Mouse (Mus musculus) forebrain, embryonic 15.5 days (tissue): ENCODE measurements at regions not wholly inside any gene's neighbourhood (a gene's known extent, or its start where the extent isn't known, plus 50 kb on each side); places are given as distances from the start of the nearest gene placed in this dataset.
A peak's percentile ranks its signal among the peaks of the same experiment; 100 is the strongest.

ENCODE experiments used
- ATAC-seq: fragments of 200-750 bp; cut with Nextera tagmentation; replicated peaks from 2 replicates; pipeline ENCODE4 v1.8.0; 2017; ENCODE audit warnings: mild to moderate bottlenecking, moderate TSS enrichment, moderate library complexity
- H3K27ac ChIP-seq: fragments of 300-500 bp; sonication (generic); replicated peaks from 2 replicates; pipeline ENCODE4 v1.5.1; 2015; ENCODE audit warnings: mild to moderate bottlenecking, inconsistent platforms
- H3K27me3 ChIP-seq: fragments of 300-500 bp; sonication (generic); 2 replicates; pipeline ENCODE4 v1.6.1; 2015; ENCODE audit warnings: inconsistent platforms
- H3K36me3 ChIP-seq: fragments of 300-500 bp; sonication (generic); 2 replicates; pipeline ENCODE4 v1.6.1; 2015; ENCODE audit warnings: mild to moderate bottlenecking, inconsistent platforms
- H3K4me1 ChIP-seq: fragments of 300-500 bp; sonication (generic); 2 replicates; pipeline ENCODE4 v1.6.1; 2015; ENCODE audit warnings: inconsistent platforms
- H3K4me2 ChIP-seq: fragments of 300-500 bp; sonication (generic); replicated peaks from 2 replicates; pipeline ENCODE4 v1.6.1; 2015; ENCODE audit warnings: mild to moderate bottlenecking, inconsistent platforms
- H3K4me3 ChIP-seq: fragments of 300-500 bp; sonication (generic); 2 replicates; pipeline ENCODE4 v1.5.1; 2015; ENCODE audit warnings: mild to moderate bottlenecking, inconsistent platforms
- H3K9ac ChIP-seq: fragments of 300-500 bp; sonication (generic); replicated peaks from 2 replicates; pipeline ENCODE4 v1.6.1; 2015; ENCODE audit warnings: mild to moderate bottlenecking, inconsistent platforms
- H3K9me3 ChIP-seq: fragments of 300-500 bp; sonication (generic); 2 replicates; pipeline ENCODE4 v1.6.1; 2016; ENCODE audit warnings: inconsistent platforms
- WGBS: fragments of 180-500 bp; shearing (Covaris S2); methylation state at CpG from one replicate; pipeline ENCODE4 v1.1.7; 2015; ENCODE audit warnings: mixed read lengths; 5-methylcytosine and 5-hydroxymethylcytosine counted together

DNA sequence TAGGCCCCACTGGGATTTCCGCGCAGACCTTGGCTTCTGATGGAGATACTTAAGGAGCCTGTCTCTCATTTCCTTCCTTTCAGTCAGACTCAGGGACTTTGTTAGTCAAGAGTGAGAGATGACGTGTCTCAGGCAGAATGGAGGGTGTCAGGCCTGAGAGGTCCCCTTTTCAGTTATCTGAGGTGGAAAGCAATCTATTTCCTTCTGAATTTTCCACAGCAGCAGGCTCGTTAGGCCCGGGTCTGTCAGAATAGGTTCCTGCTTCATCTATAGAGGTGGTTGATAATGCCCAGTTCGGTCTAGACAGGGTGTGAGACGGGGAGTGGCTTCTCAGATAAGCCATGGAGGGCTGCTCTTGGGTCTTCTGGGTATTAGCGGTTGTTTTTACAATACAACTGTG is 68.8 kb upstream of the Tut7 start:
- peak; percentile 24; the same call in 1 of the 2 replicates for ATAC-seq
- Histone ChIP-seq H3K9ac (no peak overlapping the region), H3K4me3 (no peak overlapping the region), H3K9me3 (no peaks in the 10 kb centered on the region), H3K4me2 (no peak overlapping the region), H3K36me3 (no peaks in the 10 kb centered on the region), H3K4me1 (peaks cover 9% of the 10 kb centered on the region), H3K27ac (no peak overlapping the region), H3K27me3 (no peaks in the 10 kb centered on the region)
- 33% methylated on average over 8 of the region's 8 CpGs for WGBS

DNA sequence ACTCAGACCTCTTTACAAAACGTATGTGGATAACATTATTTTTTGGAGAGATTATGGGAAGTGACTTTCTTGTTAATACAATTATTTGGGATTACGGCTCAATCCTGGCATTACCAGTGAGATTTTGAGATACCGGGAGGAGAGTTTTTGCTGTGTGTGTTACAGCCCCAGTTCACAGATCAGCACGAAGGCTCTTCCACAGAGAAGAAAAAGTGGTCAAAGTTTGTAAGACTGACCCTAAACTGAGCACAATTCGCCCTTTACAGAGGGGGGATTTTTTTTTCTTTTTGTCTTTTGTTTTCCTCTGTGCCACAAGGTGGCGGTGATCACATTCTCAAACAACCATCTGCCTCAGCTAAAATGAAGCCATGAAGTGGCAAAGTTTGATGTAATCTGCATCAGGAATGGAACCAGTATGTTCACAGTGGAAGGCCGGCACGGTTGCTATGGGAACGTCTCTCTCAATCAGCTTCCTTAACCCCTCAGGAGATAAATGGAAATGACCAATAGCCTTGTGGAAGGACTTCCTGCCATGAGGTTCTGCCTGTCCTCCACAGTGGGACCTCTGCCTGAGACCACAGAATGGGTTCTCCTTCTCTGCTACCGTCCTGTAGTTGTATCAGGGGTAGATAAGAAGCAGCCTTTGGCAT is 66.6 kb upstream of the Tut7 start:
- no peak overlapping the region for H3K27ac ChIP-seq
- no peaks in the 10 kb centered on the region for H3K36me3 ChIP-seq
- ATAC-seq: peak; percentile 72
- H3K4me1 ChIP-seq: peaks cover 9% of the 10 kb centered on the region
- H3K4me2 ChIP-seq: no peak overlapping the region
- no peak overlapping the region for H3K9ac ChIP-seq
- H3K27me3 ChIP-seq: no peaks in the 10 kb centered on the region
- WGBS: 19% methylated on average over 10 of the region's 10 CpGs
- no peak overlapping the region for H3K4me3 ChIP-seq
- 0 out of 2 replicates have a peak, but pooled peaks cover 3% of the 10 kb centered on the region for H3K9me3 ChIP-seq

DNA sequence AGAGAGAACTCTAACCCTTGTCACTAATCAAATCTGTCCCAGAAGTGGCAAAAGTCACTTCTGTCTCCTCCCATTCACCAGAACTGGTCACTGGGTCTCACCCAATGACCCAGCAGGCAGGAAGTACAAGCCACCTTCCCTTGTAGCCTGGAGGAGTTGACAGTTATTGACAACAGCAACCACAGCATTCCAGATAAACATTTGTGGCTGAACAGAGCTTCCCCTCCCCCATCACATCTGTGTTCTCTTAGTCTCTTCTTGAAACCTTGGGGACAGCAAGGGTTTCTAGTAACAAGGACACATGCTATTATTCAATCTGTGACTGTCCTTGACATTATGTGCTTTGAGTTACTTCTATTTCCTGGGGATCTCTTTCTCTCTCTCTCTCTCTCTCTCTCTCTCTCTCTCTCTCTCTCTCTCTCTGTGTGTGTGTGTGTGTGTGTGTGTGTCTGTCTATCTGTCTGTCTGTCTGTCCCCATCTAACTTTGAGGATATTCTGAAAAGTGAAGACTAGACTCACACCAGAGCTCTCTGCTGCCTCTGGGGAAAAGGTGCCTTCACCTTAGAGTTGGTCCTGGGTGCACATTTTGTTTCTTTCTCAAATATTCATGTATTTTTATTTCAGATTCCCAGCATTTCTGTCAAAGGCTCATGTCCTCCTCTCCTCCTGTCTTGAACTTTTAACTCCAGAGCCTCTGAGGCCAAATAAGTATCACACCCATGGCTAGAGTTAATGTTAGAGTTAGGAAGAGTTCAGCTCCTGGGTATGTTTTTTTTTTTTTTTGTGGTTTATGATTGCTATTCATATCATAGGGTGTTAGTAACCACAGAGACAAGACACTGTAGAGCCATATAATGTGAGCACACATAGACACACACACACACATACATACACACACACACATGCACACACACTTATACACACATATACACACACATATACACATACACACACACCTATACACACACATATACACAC is 65.4 kb upstream of the Tut7 start:
- no peak for ATAC-seq
- Histone ChIP-seq H3K27ac (no peak overlapping the region), H3K27me3 (no peaks in the 10 kb centered on the region), H3K4me3 (no peak overlapping the region), H3K9ac (no peak overlapping the region), H3K4me2 (no peak overlapping the region), H3K36me3 (no peaks in the 10 kb centered on the region), H3K4me1 (peaks cover 9% of the 10 kb centered on the region), H3K9me3 (0 out of 2 replicates have a peak, but pooled peaks cover 3% of the 10 kb centered on the region)

DNA sequence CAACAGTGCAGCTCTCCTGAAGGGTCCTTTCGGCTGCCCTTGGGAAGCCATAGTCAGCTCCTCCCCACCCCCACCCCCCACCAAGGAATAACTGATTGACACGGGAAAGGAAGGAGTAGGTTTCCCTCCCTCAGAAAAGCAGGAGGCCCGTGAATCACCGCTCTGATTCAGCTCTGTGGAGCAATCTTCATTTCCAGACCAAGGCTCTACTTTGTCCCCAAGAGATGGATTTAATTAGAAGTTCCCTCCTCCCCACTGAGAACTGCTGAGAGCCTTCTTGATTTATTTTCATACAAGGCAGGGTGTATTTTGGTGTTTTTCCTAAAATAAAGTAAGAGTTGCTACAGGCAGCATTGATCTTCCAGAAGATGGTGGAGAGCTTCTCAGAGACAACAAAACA is 64.4 kb upstream of the Tut7 start:
- H3K4me2 ChIP-seq: no peak overlapping the region
- H3K27ac ChIP-seq: no peak overlapping the region
- no peaks in the 10 kb centered on the region for H3K27me3 ChIP-seq
- ATAC-seq: no peak
- no peak overlapping the region for H3K4me3 ChIP-seq
- no peaks in the 10 kb centered on the region for H3K36me3 ChIP-seq
- peaks cover 11% of the 10 kb centered on the region for H3K4me1 ChIP-seq
- 84% methylated on average over 4 of the region's 4 CpGs for WGBS
- H3K9me3 ChIP-seq: 0 out of 2 replicates have a peak, but pooled peaks cover 3% of the 10 kb centered on the region
- no peak overlapping the region for H3K9ac ChIP-seq

DNA sequence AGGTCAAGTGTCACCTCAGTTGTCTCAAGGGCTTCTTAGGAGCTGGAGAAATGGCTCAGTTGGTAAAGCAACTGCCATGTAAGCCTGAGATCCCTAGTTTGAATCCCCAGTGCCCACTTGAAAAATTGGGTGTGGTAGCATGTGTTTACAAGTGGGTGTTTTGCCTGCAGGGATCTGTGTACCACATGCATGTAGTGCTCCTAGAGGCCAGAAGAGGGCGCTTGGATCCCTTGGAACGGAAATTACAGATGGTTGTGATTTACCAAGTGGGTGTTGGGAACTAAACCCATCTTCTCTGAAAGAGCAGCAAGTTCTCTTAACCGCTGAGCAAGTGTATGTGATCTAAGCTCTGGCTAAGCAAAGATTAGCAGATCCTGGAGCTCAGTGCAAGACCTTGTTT is 63.6 kb upstream of the Tut7 start:
- Histone ChIP-seq H3K4me2 (no peak overlapping the region), H3K9ac (no peak overlapping the region), H3K9me3 (0 out of 2 replicates have a peak, but pooled peaks cover 3% of the 10 kb centered on the region), H3K4me3 (no peak overlapping the region), H3K27ac (no peak overlapping the region), H3K27me3 (no peaks in the 10 kb centered on the region), H3K4me1 (peaks cover 13% of the 10 kb centered on the region), H3K36me3 (no peaks in the 10 kb centered on the region)
- 64% methylated on average over 3 of the region's 3 CpGs for WGBS
- no peak for ATAC-seq

DNA sequence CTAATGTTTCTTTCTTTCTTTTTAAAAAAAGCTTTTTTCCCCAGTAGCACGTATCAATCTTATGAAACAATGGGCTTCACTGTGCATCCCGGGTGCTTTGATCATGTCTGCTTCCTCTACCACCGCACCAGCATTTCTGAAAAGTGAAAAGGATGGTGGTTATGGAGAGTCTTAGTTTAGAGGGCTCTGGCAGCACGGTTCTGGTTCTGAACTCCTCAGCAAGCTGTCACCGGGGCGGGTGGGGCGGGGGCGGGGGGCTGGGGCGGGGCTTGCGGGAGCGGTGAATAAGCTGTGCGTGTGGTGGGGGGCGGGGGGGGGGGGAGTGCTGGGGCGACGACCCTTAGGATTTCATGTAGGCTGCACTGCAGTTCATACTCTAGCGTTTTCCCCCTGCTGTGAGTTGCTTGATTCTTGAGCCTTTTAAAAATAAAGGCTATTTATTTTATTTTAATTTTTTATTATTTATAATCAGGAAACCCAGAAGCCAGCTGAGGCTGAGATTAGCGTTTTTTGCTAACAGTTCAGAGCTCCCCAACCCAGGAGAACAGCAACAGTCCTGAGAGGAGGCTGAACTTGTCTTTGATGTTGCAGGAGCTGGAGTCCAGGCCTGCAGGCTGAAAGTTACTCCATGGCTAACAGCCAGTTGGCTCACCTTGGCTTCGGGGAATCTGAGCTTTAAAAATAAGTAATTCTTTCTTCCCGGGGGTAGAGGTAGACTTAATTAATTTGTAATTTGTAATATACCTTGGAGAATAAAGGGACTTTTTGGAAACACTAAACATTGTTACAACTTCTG is 59.2 kb upstream of the Tut7 start:
- Histone ChIP-seq H3K4me3 (no peak overlapping the region), H3K27me3 (no peaks in the 10 kb centered on the region), H3K9me3 (0 out of 2 replicates have a peak, but pooled peaks cover 3% of the 10 kb centered on the region), H3K4me1 (peaks cover 3% of the 10 kb centered on the region; the same call in 1 of the 2 replicates), H3K9ac (no peak overlapping the region), H3K4me2 (peak overlapping the region; percentile 22), H3K27ac (no peak overlapping the region), H3K36me3 (no peaks in the 10 kb centered on the region)
- WGBS: 24% methylated on average over 17 of the region's 19 CpGs
- ATAC-seq: no peak

DNA sequence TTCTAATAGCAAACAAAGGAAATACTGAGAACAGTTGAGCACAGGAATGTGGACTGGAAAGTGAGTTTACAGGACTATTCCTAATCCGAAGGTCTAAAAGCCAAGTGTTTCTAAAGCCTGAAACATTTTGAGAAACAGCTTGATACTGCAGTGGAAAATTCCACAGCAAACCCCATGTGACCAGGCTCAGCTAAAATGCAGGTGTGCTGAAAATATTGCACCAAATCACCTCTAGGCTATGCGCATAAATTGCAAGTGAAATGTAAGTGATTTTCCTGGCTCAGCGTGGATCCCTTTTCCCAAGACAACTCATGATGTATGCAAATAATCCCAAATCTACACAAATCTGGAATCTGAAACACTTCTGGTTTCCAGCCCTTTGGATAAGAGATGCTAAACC is 57.1 kb upstream of the Tut7 start:
- no peak for ATAC-seq
- no peak overlapping the region for H3K9ac ChIP-seq
- peaks cover 3% of the 10 kb centered on the region; the same call in 1 of the 2 replicates for H3K4me1 ChIP-seq
- H3K9me3 ChIP-seq: no peaks in the 10 kb centered on the region
- H3K36me3 ChIP-seq: no peaks in the 10 kb centered on the region
- no peak overlapping the region for H3K27ac ChIP-seq
- H3K4me3 ChIP-seq: no peak overlapping the region
- 82% methylated on average over 3 of the region's 3 CpGs for WGBS
- no peak overlapping the region for H3K4me2 ChIP-seq
- no peaks in the 10 kb centered on the region for H3K27me3 ChIP-seq

DNA sequence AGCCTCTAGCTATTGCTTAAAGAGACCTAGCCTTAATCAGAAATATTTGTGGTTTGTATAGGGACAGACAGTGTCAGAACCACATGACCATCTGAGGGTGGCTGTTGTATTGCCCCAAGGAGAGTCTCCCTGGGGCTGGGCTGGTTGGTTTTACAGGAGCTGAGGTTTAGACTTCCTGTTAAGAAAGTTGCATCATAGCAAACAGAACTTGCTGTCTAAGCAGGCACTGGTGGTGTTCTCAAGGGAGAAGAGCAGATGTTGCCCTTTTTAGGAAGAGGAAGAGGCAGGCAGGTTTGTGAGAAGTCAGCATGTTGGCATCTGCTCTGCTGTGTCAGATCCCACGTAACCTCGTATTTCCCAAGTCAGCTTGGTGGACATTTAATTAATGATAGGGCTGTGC is 52.7 kb upstream of the Tut7 start:
- Histone ChIP-seq H3K4me2 (no peak overlapping the region), H3K4me1 (no peaks in the 10 kb centered on the region), H3K36me3 (no peaks in the 10 kb centered on the region), H3K9me3 (no peaks in the 10 kb centered on the region), H3K27ac (no peak overlapping the region), H3K4me3 (no peak overlapping the region), H3K9ac (no peak overlapping the region), H3K27me3 (no peaks in the 10 kb centered on the region)
- no peak for ATAC-seq
- 74% methylated on average over 2 of the region's 2 CpGs for WGBS

DNA sequence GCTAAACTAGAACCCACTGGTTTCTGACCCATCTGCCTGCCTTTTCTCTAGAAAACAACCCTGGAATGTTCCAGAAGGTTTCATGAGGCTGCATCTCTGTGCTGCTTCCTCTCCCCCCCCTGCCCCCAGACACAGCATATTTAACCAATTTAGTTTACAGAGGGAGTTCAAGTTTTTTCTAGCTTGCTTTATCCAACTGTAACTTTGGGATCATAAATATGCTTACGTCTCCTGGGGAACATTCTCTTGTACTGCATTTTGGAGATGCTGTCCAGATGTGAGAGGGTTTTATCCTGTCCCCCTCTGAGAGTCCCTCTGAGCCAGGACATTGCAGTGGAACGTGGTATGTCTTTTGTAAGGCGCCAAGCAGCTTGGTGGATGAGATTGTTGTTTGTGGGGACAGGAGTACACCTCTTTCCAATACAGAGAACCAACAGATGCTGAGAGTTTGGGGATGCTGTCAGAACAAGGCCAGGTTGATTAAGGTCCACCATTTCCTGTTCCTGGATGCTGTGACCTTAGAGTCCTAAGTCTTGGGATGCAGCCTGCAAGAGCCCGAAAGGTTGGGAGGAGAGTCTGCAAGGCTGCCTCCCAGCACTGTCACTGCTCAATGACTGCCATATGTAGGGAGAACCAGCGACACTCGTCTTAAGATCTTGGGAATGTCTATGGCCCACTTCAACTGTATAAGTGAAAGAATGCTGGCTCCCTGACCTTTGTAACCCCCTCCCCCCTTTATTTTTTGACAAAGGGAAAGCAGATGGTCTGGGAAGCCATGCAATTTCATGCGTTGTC is 51.4 kb upstream of the Tut7 start:
- H3K27ac ChIP-seq: no peak overlapping the region
- no peak overlapping the region for H3K4me3 ChIP-seq
- WGBS: 81% methylated on average over 7 of the region's 7 CpGs
- H3K36me3 ChIP-seq: no peaks in the 10 kb centered on the region
- no peak overlapping the region for H3K9ac ChIP-seq
- no peaks in the 10 kb centered on the region for H3K9me3 ChIP-seq
- H3K4me1 ChIP-seq: no peaks in the 10 kb centered on the region
- no peaks in the 10 kb centered on the region for H3K27me3 ChIP-seq
- H3K4me2 ChIP-seq: no peak overlapping the region
- no peak for ATAC-seq
